Mouse (Mus musculus) midbrain, embryonic 14.5 days (tissue): ENCODE data around the gene Otulin. TPM values are rescaled to one million over a fixed set of nuclear protein-coding genes. Genes with fewer than 3 reads are reported as not detected.

Experiments
- microRNA-seq: library from miRNA; unstranded; fragments of <30 nt; microRNA quantifications from one replicate; pipeline ENCODE4, GENCODE M21; 2016
- polyA plus RNA-seq: library from polyadenylated mRNA; unstranded; fragments of >200 nt; fragmentation: Nextera tagmentation; extraction: Ambion mirVana; gene quantifications from 2 replicates; pipeline ENCODE4 v1.2.1, GENCODE M21; 2014

The Otulin gene
- polyA plus RNA-seq, 1 experiment from 2014 or later: 29.7 TPM

Small RNA genes lying within 50 kb of the gene (microRNA-seq; reads per million reads assigned to microRNA genes)
- 0.44 reads per million for gene Mir7117

Other genes with a start within 250 kb of the Otulin start
- 15.0 and 15.9 TPM in 2 replicates for gene Ank, start 164.0 kb downstream of the Otulin start, polyA plus RNA-seq
- 6.5 and 10.7 TPM in 2 replicates for gene Otulinl, start 50.9 kb upstream of the Otulin start, polyA plus RNA-seq